Mouse (Mus musculus): ENCODE data around the gene Tll2. TPM values are rescaled to one million over a fixed set of nuclear protein-coding genes. Genes with fewer than 3 reads are reported as not detected.

Gene Tll2
- polyA plus RNA-seq, 1 experiment from 2014 or later, result 0.10 TPM

DNA sequence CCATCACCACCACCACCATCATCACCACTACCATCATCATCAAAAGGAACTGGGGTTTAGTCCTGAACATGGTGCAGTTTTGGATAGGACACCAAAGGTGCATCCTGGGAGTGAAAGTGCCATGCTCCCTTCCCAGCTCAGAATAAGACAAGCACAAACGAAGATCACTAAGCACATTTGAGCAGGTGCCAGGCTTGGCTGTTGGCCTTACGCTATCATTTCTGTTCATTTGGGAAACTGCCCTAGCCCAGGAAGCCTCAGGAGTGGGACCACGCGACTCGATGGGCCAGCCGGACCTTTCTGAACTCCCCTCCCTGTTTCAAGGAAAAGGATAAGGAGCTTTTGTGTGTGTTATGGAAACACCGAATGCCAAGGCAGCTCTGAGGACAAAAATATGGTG lies 98.0 kb downstream of the Tll2 start:
- Histone ChIP-seq H3K9ac (ENCODE audit: low read depth, low read length) (no peak overlapping the region), H3K4me2 (ENCODE audit: low read depth, low read length) (no peak overlapping the region), H3K9me3 (ENCODE audit: control insufficient read depth, low read length) (no peaks in the 10 kb centered on the region), H3K27me3 (replicated peaks; ENCODE audit: control insufficient read depth, insufficient read depth, low read length) (no peaks in the 10 kb centered on the region), H3K4me3 (ENCODE audit: low read length) (no peak overlapping the region), H3K4me1 (ENCODE audit: control insufficient read depth, insufficient read depth, low read length) (no peaks in the 10 kb centered on the region), H3K36me3 (ENCODE audit: control insufficient read depth, insufficient read depth, low read length) (no peaks in the 10 kb centered on the region), H3K27ac (ENCODE audit: low read length) (no peak overlapping the region)
- ATAC-seq, result no peak
- 90% methylated on average over 7 of the region's 7 CpGs for WGBS

DNA sequence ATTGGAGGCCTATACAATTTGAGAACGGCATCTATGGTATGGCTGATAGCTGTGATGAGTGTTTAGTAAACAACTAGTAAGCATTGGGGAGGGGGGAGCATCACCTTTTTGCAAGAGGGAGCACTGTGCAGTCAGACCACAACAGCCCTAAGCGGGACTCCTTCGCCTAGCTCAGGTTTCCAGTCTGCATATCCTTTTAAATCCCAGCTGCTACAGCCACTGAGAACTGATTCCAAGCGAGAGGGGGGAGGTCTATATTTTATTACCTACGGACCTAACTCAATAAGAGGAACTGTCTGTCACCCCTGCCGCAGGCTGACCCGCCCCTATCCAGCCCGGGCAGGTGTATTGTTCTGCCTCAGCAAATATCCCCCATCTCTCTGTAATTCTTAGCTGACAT lies 99.1 kb downstream of the Tll2 start:
- no peak for ATAC-seq
- WGBS, result 53% methylated on average over 8 of the region's 8 CpGs
- no peaks in the 10 kb centered on the region for H3K27me3 ChIP-seq (replicated peaks; ENCODE audit: control insufficient read depth, insufficient read depth, low read length)

DNA sequence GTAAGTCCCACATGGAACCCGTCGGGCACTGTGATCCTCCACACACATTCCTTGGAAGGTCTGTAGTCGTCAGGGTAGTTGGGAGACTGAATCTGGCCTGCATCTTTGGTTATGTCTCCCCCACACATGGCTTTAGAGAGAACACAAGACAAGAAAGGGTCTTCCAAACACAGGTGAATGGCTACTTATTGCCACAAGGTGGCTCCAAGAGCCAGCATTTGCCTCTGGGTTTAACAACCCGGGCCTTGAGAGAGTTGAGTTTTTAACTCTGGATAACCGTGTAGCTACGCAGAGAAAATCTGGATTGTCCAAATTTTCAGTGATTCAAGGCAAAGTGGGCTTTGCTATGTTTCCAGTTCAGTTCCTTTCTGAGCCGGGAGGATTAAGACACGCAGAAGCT lies 101.7 kb downstream of the Tll2 start:
- H3K9me3 ChIP-seq (ENCODE audit: control insufficient read depth, low read length), result no peaks in the 10 kb centered on the region
- no peaks in the 10 kb centered on the region for H3K27me3 ChIP-seq (replicated peaks; ENCODE audit: control insufficient read depth, insufficient read depth, low read length)
- no peak for ATAC-seq
- no peak overlapping the region for H3K4me2 ChIP-seq (ENCODE audit: low read depth, low read length)
- H3K36me3 ChIP-seq (ENCODE audit: control insufficient read depth, insufficient read depth, low read length), result no peaks in the 10 kb centered on the region
- no peak overlapping the region for H3K4me3 ChIP-seq (ENCODE audit: low read length)
- 45% methylated on average over 8 of the region's 8 CpGs for WGBS
- no peaks in the 10 kb centered on the region for H3K4me1 ChIP-seq (ENCODE audit: control insufficient read depth, insufficient read depth, low read length)
- H3K9ac ChIP-seq (ENCODE audit: low read depth, low read length), result no peak overlapping the region
- H3K27ac ChIP-seq (ENCODE audit: low read length), result no peak overlapping the region

More for the DNA sequence above, 99.1 kb downstream of the Tll2 start:
- no peaks in the 10 kb centered on the region for H3K9me3 ChIP-seq (ENCODE audit: control insufficient read depth, low read length)
- no peak overlapping the region for H3K4me3 ChIP-seq (ENCODE audit: low read length)
- H3K4me1 ChIP-seq (ENCODE audit: control insufficient read depth, insufficient read depth, low read length), result no peaks in the 10 kb centered on the region
- H3K27ac ChIP-seq (ENCODE audit: low read length), result no peak overlapping the region
- no peaks in the 10 kb centered on the region for H3K36me3 ChIP-seq (ENCODE audit: control insufficient read depth, insufficient read depth, low read length)
- no peak overlapping the region for H3K9ac ChIP-seq (ENCODE audit: low read depth, low read length)
- no peak overlapping the region for H3K4me2 ChIP-seq (ENCODE audit: low read depth, low read length)

DNA sequence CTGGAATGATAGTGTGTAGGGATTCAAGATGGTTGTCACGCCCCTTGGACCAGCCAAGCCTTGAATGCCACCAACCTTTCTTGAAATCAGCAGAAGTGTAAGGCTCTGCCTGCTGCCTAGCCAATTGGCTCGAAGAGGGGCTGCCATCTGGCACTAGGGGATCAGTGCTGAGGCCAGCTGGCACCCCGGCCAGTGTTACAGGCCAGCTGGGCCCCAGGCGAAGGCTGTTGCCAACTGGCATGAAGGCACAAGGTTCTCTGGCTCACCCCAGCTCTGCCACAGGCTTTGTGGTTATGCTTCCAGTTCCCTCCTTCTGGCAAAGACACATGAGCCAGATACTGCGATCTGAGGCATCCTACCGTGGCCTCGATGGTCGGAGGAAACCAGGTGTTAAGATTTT lies 105.2 kb downstream of the Tll2 start:
- WGBS, result 75% methylated on average over 8 of the region's 8 CpGs
- Histone ChIP-seq H3K9ac (ENCODE audit: low read depth, low read length) (no peak overlapping the region), H3K9me3 (ENCODE audit: control insufficient read depth, low read length) (no peaks in the 10 kb centered on the region), H3K27ac (ENCODE audit: low read length) (no peak overlapping the region), H3K4me1 (ENCODE audit: control insufficient read depth, insufficient read depth, low read length) (no peaks in the 10 kb centered on the region), H3K4me3 (ENCODE audit: low read length) (no peak overlapping the region), H3K36me3 (ENCODE audit: control insufficient read depth, insufficient read depth, low read length) (no peaks in the 10 kb centered on the region), H3K4me2 (ENCODE audit: low read depth, low read length) (no peak overlapping the region), H3K27me3 (replicated peaks; ENCODE audit: control insufficient read depth, insufficient read depth, low read length) (no peaks in the 10 kb centered on the region)
- no peak for ATAC-seq

DNA sequence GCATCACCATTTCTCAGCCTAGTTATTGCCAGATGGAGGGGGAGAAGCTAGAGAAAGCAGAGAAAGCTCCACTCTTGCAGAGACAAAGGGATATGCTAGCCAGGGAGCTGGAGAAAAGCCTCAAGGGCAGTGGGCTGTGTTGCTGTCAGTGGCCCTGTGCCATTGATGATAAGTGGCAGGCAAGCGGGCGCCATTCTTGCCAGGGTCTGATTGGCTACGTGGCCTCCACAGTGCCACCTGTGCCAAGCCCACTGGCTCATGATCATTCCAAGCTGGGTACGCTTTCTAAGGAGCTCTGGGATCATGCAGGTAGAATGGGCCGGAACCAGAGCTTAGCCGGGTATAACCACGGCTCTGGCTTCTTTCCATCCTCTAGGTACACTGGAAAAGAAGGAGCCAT lies 105.8 kb downstream of the Tll2 start:
- H3K36me3 ChIP-seq (ENCODE audit: control insufficient read depth, insufficient read depth, low read length), result no peaks in the 10 kb centered on the region
- no peak overlapping the region for H3K4me3 ChIP-seq (ENCODE audit: low read length)
- no peak overlapping the region for H3K27ac ChIP-seq (ENCODE audit: low read length)
- H3K9ac ChIP-seq (ENCODE audit: low read depth, low read length), result no peak overlapping the region
- ATAC-seq, result no peak
- no peaks in the 10 kb centered on the region for H3K27me3 ChIP-seq (replicated peaks; ENCODE audit: control insufficient read depth, insufficient read depth, low read length)
- WGBS, result 94% methylated on average over 7 of the region's 7 CpGs
- H3K4me2 ChIP-seq (ENCODE audit: low read depth, low read length), result no peak overlapping the region
- no peaks in the 10 kb centered on the region for H3K4me1 ChIP-seq (ENCODE audit: control insufficient read depth, insufficient read depth, low read length)
- H3K9me3 ChIP-seq (ENCODE audit: control insufficient read depth, low read length), result no peaks in the 10 kb centered on the region

DNA sequence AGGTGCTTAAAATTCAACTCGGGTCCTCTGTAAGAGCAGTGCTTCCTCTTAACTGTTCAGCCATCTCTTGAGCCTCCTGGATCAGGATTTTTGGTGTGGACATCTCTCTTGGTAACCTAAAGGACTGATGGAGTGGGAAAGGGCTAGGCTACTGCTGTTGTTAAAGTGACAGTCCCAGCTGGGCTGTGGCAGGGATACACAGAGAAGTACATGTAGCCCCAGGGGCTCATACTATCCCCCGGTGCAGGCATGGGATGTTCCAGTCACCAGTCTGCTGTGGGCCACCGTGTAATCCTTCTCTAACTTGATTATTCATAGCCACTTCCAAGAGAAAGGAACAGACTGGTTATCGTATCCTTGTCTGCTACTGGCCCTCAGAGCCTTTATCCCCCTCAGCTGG lies 109.6 kb downstream of the Tll2 start:
- no peak overlapping the region for H3K4me2 ChIP-seq (ENCODE audit: low read depth, low read length)
- H3K27ac ChIP-seq (ENCODE audit: low read length), result no peak overlapping the region
- no peak overlapping the region for H3K9ac ChIP-seq (ENCODE audit: low read depth, low read length)
- no peaks in the 10 kb centered on the region for H3K27me3 ChIP-seq (replicated peaks; ENCODE audit: control insufficient read depth, insufficient read depth, low read length)
- no peaks in the 10 kb centered on the region for H3K4me1 ChIP-seq (ENCODE audit: control insufficient read depth, insufficient read depth, low read length)
- H3K36me3 ChIP-seq (ENCODE audit: control insufficient read depth, insufficient read depth, low read length), result no peaks in the 10 kb centered on the region
- no peaks in the 10 kb centered on the region for H3K9me3 ChIP-seq (ENCODE audit: control insufficient read depth, low read length)
- WGBS, result 70% methylated on average over 4 of the region's 4 CpGs
- no peak for ATAC-seq
- H3K4me3 ChIP-seq (ENCODE audit: low read length), result no peak overlapping the region

DNA sequence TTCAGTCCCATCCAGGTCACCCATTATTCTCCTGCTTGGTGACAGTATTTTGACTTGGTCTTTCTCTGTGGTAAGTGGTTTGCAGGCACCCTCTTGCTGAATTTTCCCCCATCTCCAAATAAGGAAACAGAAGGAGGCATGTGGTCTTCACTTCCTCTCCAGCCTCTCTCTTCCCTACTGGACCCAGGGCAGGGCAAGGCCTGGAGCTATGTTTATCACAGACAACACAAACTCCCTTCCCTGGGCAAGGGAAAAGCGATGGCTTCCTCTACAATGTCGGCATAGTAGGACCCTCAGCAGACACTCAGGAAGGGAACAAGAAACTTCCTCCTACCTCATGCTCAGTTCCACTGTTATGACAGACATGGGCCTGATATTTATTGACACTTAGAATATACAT lies 114.7 kb downstream of the Tll2 start:
- Histone ChIP-seq H3K9me3 (ENCODE audit: control insufficient read depth, low read length) (no peaks in the 10 kb centered on the region), H3K4me3 (ENCODE audit: low read length) (no peak overlapping the region), H3K4me1 (ENCODE audit: control insufficient read depth, insufficient read depth, low read length) (no peaks in the 10 kb centered on the region), H3K4me2 (ENCODE audit: low read depth, low read length) (no peak overlapping the region), H3K36me3 (ENCODE audit: control insufficient read depth, insufficient read depth, low read length) (no peaks in the 10 kb centered on the region), H3K9ac (ENCODE audit: low read depth, low read length) (no peak overlapping the region), H3K27me3 (replicated peaks; ENCODE audit: control insufficient read depth, insufficient read depth, low read length) (peaks cover 3% of the 10 kb centered on the region; the same call in 1 of the 2 replicates), H3K27ac (ENCODE audit: low read length) (no peak overlapping the region)
- ATAC-seq, result no peak
- WGBS, result 51% methylated on average over 2 of the region's 2 CpGs

DNA sequence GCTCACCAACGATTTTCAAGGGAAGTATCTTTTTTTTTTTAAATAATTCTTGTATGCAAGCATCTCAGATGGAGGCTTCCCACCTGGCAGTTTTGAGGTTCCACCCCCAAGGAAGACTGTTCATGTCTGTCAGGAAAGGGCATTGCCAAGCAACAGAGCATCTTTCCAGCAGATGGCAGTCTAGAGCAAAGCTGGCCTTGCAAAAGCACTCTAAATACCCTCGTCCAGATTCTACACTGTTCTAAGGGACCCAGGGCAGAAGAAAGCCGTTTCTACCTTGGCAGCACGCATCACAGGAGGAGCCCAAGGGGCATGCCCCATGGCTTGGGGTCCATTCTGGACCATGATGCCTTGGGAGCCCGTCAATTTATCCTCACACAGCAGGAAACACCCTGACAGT lies 116.8 kb downstream of the Tll2 start:
- no peak overlapping the region for H3K27ac ChIP-seq (ENCODE audit: low read length)
- no peak overlapping the region for H3K4me3 ChIP-seq (ENCODE audit: low read length)
- no peak overlapping the region for H3K9ac ChIP-seq (ENCODE audit: low read depth, low read length)
- no peak for ATAC-seq
- no peak overlapping the region for H3K4me2 ChIP-seq (ENCODE audit: low read depth, low read length)
- H3K4me1 ChIP-seq (ENCODE audit: control insufficient read depth, insufficient read depth, low read length), result no peaks in the 10 kb centered on the region
- H3K27me3 ChIP-seq (replicated peaks; ENCODE audit: control insufficient read depth, insufficient read depth, low read length), result peaks cover 3% of the 10 kb centered on the region; the same call in 1 of the 2 replicates
- no peaks in the 10 kb centered on the region for H3K36me3 ChIP-seq (ENCODE audit: control insufficient read depth, insufficient read depth, low read length)
- no peaks in the 10 kb centered on the region for H3K9me3 ChIP-seq (ENCODE audit: control insufficient read depth, low read length)
- WGBS, result 5% methylated on average over 5 of the region's 5 CpGs

DNA sequence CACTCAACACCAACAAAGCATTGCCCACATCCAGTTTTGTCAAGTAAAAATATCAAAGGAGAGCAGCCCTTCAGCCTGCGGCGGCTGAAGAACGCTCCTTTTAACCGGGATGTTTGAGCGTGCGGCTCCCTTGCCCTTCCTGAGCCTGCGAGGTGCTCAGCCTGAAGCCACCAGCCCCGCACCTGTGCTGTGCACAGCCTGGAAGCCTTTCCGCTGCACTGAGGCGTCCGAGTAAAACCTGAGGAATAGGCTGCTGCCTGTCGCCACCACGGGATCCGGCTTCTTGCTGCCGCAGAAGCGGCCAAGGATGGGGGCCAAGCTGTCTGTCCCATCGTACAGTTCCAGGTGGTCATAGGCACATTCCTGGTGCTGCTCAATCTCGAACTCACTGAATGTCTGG lies 118.1 kb downstream of the Tll2 start:
- Histone ChIP-seq H3K4me3 (ENCODE audit: low read length) (no peak overlapping the region), H3K9me3 (ENCODE audit: control insufficient read depth, low read length) (no peaks in the 10 kb centered on the region), H3K36me3 (ENCODE audit: control insufficient read depth, insufficient read depth, low read length) (no peaks in the 10 kb centered on the region), H3K4me1 (ENCODE audit: control insufficient read depth, insufficient read depth, low read length) (no peaks in the 10 kb centered on the region), H3K27ac (ENCODE audit: low read length) (no peak overlapping the region), H3K4me2 (ENCODE audit: low read depth, low read length) (no peak overlapping the region), H3K9ac (ENCODE audit: low read depth, low read length) (no peak overlapping the region), H3K27me3 (replicated peaks; ENCODE audit: control insufficient read depth, insufficient read depth, low read length) (peaks cover 3% of the 10 kb centered on the region; the same call in 1 of the 2 replicates)
- WGBS, result 38% methylated on average over 18 of the region's 18 CpGs
- ATAC-seq, result no peak

DNA sequence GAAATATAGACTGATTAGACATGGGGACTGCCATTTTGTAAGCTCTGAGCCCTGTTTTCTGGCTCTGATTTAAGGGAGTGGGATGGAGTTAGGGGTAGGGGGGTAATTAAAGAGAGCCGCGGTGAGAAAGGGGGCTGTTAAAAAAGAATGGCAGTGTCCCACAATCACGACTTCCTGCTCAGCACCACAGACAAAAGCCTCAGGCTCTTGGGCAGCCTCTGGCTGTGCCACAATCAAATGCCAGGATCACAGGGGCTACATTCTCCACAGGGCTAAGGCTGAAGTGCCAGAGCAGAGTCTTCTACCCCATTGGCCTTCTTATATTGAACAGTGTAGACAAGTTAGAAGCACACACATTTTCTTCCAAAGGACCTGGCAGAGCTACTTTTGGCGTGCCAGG lies 118.7 kb downstream of the Tll2 start:
- H3K4me3 ChIP-seq (ENCODE audit: low read length), result no peak overlapping the region
- no peak for ATAC-seq
- no peak overlapping the region for H3K4me2 ChIP-seq (ENCODE audit: low read depth, low read length)
- no peaks in the 10 kb centered on the region for H3K9me3 ChIP-seq (ENCODE audit: control insufficient read depth, low read length)
- no peaks in the 10 kb centered on the region for H3K36me3 ChIP-seq (ENCODE audit: control insufficient read depth, insufficient read depth, low read length)
- no peak overlapping the region for H3K9ac ChIP-seq (ENCODE audit: low read depth, low read length)
- 67% methylated on average over 4 of the region's 4 CpGs for WGBS
- peaks cover 3% of the 10 kb centered on the region; the same call in 1 of the 2 replicates for H3K27me3 ChIP-seq (replicated peaks; ENCODE audit: control insufficient read depth, insufficient read depth, low read length)
- H3K4me1 ChIP-seq (ENCODE audit: control insufficient read depth, insufficient read depth, low read length), result no peaks in the 10 kb centered on the region
- H3K27ac ChIP-seq (ENCODE audit: low read length), result no peak overlapping the region
